7 mouse cellular contexts compared by ENCODE assay signal in genomic region chr10:25219220-25219628, GRCm38 (mm10).
DNase-seq lines count a peak whose midpoint lies in the region; ATAC-seq and TF ChIP-seq lines count a peak whose summit lies in the region.

No protein-coding gene starts in this region.

- H3K9ac ChIP-seq in lung, postnatal 0 days (replicated peaks; ENCODE audit: low read depth) = no peak overlapping the region

- no peaks in the 10 kb centered on the region for H3K27me3 ChIP-seq in E14TG2a.4 (ENCODE audit: insufficient read depth, low read length)
- H3K27me3 ChIP-seq in lung, postnatal 0 days (replicated peaks; ENCODE audit: insufficient read depth, low read length) = no peaks in the 10 kb centered on the region

- no peak overlapping the region for H3K4me2 ChIP-seq in lung, postnatal 0 days (replicated peaks; ENCODE audit: low read depth, low read length)

- no peak overlapping the region; the same call in 1 of the 2 replicates for H3K4me3 ChIP-seq in E14TG2a.4 (replicated peaks; ENCODE audit: low read length)
- no peak overlapping the region for H3K4me3 ChIP-seq in lung, postnatal 0 days (ENCODE audit: low read depth, low read length)

- no peak overlapping the region for H3K27ac ChIP-seq in lung, postnatal 0 days (ENCODE audit: low read length)

- peaks cover 19% of the 10 kb centered on the region for H3K9me3 ChIP-seq in E14TG2a.4 (ENCODE audit: low read length)
- H3K9me3 ChIP-seq in lung, postnatal 0 days (ENCODE audit: low read length) = no peaks in the 10 kb centered on the region

- peaks cover 37% of the 10 kb centered on the region for H3K4me1 ChIP-seq in E14TG2a.4 (replicated peaks; ENCODE audit: low read depth, low read length)
- H3K4me1 ChIP-seq in lung, postnatal 0 days (ENCODE audit: insufficient read depth, low read depth, low read length) = no peaks in the 10 kb centered on the region

- peak; percentile 66 for DNase-seq in adipocyte (ENCODE audit: low spot score)
- peak; percentile 83 for DNase-seq in embryo, embryonic 10.5 days (ENCODE audit: low spot score)
- DNase-seq in gastrocnemius, postnatal 4 days (ENCODE audit: low spot score in 2 of 2) = peak; percentile 38 to 66
- peak; percentile 83 for DNase-seq in kidney, postnatal 10 days
- DNase-seq in lung, postnatal 0 days (ENCODE audit: low spot score) = peak; percentile 82
- DNase-seq in retina, embryonic 14.5 days (ENCODE audit: low spot score) = peak; percentile 86

- H3K36me3 ChIP-seq in E14TG2a.4 (ENCODE audit: insufficient read depth, low read length) = peaks cover 11% of the 10 kb centered on the region
- H3K36me3 ChIP-seq in lung, postnatal 0 days (ENCODE audit: insufficient read depth, low read length) = no peaks in the 10 kb centered on the region

- peak; percentile 81 for TF ChIP-seq CTCF in E14TG2a.4 (conservative IDR thresholded peaks at IDR 0.05; ENCODE audit: low read length)
- TF ChIP-seq CTCF in lung, postnatal 0 days (IDR thresholded peaks at IDR 0.05) = peak; percentile 91

- 0 out of 2 replicates have a peak, but pooled peaks have one; percentile 33 for ATAC-seq in lung, postnatal 0 days

- no peak for TF ChIP-seq EP300 in lung, postnatal 0 days (IDR thresholded peaks at IDR 0.05)

- 26% methylated on average over 7 of the region's 7 CpGs for WGBS in lung, postnatal 0 days
